Mouse (Mus musculus) granulocyte monocyte progenitor cell, adult 5-6 weeks (primary cell): Measurements from ENCODE around the gene Pmepa1. TPM values are rescaled to one million over a fixed set of nuclear protein-coding genes. Genes with fewer than 3 reads are reported as not detected.

Source experiments
- total RNA-seq, 2 experiments: library from RNA; stranded (forward) in 1 of 2; stranded (reverse) in 1 of 2; fragments of 200-712, 200-1000 nt in 1 of 2; fragments of >200 nt in 1 of 2; fragmentation: Nextera tagmentation in 1 of 2; gene quantifications; 2 replicates each; pipeline ENCODE4 v1.2.3; 2014 to 2017

The Pmepa1 gene
- total RNA-seq, 2 experiments from 2014 or later: not detected

Other genes starting within 250 kb of the Pmepa1 start
- gene Ctcfl, start 157.0 kb downstream of the Pmepa1 start, total RNA-seq (2014; fragmentation: Nextera tagmentation): not detected in 2 replicates
- not detected in 2 replicates for gene Ctcfl, start 157.0 kb downstream of the Pmepa1 start, total RNA-seq (2017)
- gene Pck1, start 123.5 kb downstream of the Pmepa1 start, total RNA-seq (2014; fragmentation: Nextera tagmentation): not detected in 2 replicates
- gene Pck1, start 123.5 kb downstream of the Pmepa1 start, total RNA-seq (2017): not detected in 2 replicates
- gene Zbp1, start 57.6 kb downstream of the Pmepa1 start, total RNA-seq (2014; fragmentation: Nextera tagmentation): 1.8 and 5.0 TPM in 2 replicates
- 1.2 and 5.3 TPM in 2 replicates for gene Zbp1, start 57.6 kb downstream of the Pmepa1 start, total RNA-seq (2017)
- gene 1700021F07Rik, start 246.1 kb upstream of the Pmepa1 start, total RNA-seq (2014; fragmentation: Nextera tagmentation): not detected in 2 replicates
- not detected in 2 replicates for gene 1700021F07Rik, start 246.1 kb upstream of the Pmepa1 start, total RNA-seq (2017)